Mouse (Mus musculus): Measurements from ENCODE around the gene Prkci.

GRCm38 (mm10) chr3:31054888-31055287 lies 59.3 kb downstream of the Prkci start:
- TF ChIP-seq POLR2A (IDR thresholded peaks at IDR 0.05; ENCODE audit: extremely low read depth, insufficient read depth, low read length) (no peak), CTCF (IDR thresholded peaks at IDR 0.05; ENCODE audit: low read depth, low read length) (no peak)

All from liver, adult 2 months (tissue).